Mouse (Mus musculus): ENCODE data around the gene Cxcl14. TPM values are rescaled to one million over a fixed set of nuclear protein-coding genes. Genes with fewer than 3 reads are reported as not detected.

The Cxcl14 gene
- 23.8 and 25.3 TPM in 2 replicates for polyA plus RNA-seq (2015; fragmentation: Nextera tagmentation; extraction: Ambion mirVana)

GRCm38 (mm10) chr13:56295943-56296658 is at the start of gene Cxcl14:
Cxcl14 (minus strand) TSS chr13:56296551.
- H3K4me3 ChIP-seq (replicated peaks) = peak within 1 kb of the TSS; percentile 56
- ATAC-seq (replicated peaks; ENCODE audit: low FRiP score) = peak; percentile 60
- H3K4me1 ChIP-seq = peaks cover 29% of the 10 kb centered on the region
- H3K9me3 ChIP-seq (replicated peaks) = no peaks in the 10 kb centered on the region
- H3K4me2 ChIP-seq = peak within 1 kb of the TSS; percentile 95
- no peak within 1 kb of the TSS for H3K27ac ChIP-seq
- under 1% methylated on average over 73 of the region's 76 CpGs for WGBS
- no peaks in the 10 kb centered on the region for H3K36me3 ChIP-seq
- H3K27me3 ChIP-seq = peaks cover 84% of the 10 kb centered on the region
- peak within 1 kb of the TSS; percentile 49 for H3K9ac ChIP-seq

GRCm38 (mm10) chr13:56344355-56344754 is 48.0 kb upstream of the Cxcl14 start:
- peak; percentile 54; the same call in 1 of the 2 replicates for ATAC-seq (replicated peaks; ENCODE audit: low FRiP score)
- Histone ChIP-seq H3K36me3 (no peaks in the 10 kb centered on the region), H3K4me3 (replicated peaks) (no peak overlapping the region), H3K4me1 (peaks cover 17% of the 10 kb centered on the region; the same call in 1 of the 2 replicates), H3K27me3 (no peaks in the 10 kb centered on the region), H3K4me2 (no peak overlapping the region), H3K27ac (no peak overlapping the region), H3K9me3 (replicated peaks) (no peaks in the 10 kb centered on the region), H3K9ac (no peak overlapping the region)
- 43% methylated on average over 12 of the region's 12 CpGs for WGBS

- no peak for ATAC-seq (replicated peaks; ENCODE audit: low FRiP score)
- no peaks in the 10 kb centered on the region for H3K36me3 ChIP-seq
- 77% methylated on average over 10 of the region's 10 CpGs for WGBS
Observed at GRCm38 (mm10) chr13:56342491-56342890, 46.1 kb upstream of the Cxcl14 start.

GRCm38 (mm10) chr13:56340513-56340912 is 44.2 kb upstream of the Cxcl14 start:
- no peaks in the 10 kb centered on the region for H3K27me3 ChIP-seq
- H3K27ac ChIP-seq = no peak overlapping the region
- peaks cover 9% of the 10 kb centered on the region; the same call in 1 of the 2 replicates for H3K4me1 ChIP-seq
- H3K4me3 ChIP-seq (replicated peaks) = no peak overlapping the region
- H3K9ac ChIP-seq = no peak overlapping the region
- ATAC-seq (replicated peaks; ENCODE audit: low FRiP score) = no peak
- no peaks in the 10 kb centered on the region for H3K9me3 ChIP-seq (replicated peaks)
- WGBS = 87% methylated on average over 13 of the region's 13 CpGs
- H3K36me3 ChIP-seq = no peaks in the 10 kb centered on the region
- no peak overlapping the region for H3K4me2 ChIP-seq

More at GRCm38 (mm10) chr13:56342491-56342890, 46.1 kb upstream of the Cxcl14 start:
- Histone ChIP-seq H3K27ac (no peak overlapping the region), H3K4me2 (no peak overlapping the region), H3K9ac (no peak overlapping the region), H3K4me3 (replicated peaks) (no peak overlapping the region), H3K27me3 (no peaks in the 10 kb centered on the region), H3K4me1 (peaks cover 17% of the 10 kb centered on the region; the same call in 1 of the 2 replicates), H3K9me3 (replicated peaks) (no peaks in the 10 kb centered on the region)

GRCm38 (mm10) chr13:56339816-56340215 is 43.5 kb upstream of the Cxcl14 start:
- 88% methylated on average over 8 of the region's 8 CpGs for WGBS
- no peak overlapping the region for H3K27ac ChIP-seq
- H3K4me2 ChIP-seq = no peak overlapping the region
- H3K4me3 ChIP-seq (replicated peaks) = no peak overlapping the region
- no peak for ATAC-seq (replicated peaks; ENCODE audit: low FRiP score)
- H3K9ac ChIP-seq = no peak overlapping the region
- H3K36me3 ChIP-seq = no peaks in the 10 kb centered on the region
- H3K9me3 ChIP-seq (replicated peaks) = no peaks in the 10 kb centered on the region
- no peaks in the 10 kb centered on the region for H3K27me3 ChIP-seq
- H3K4me1 ChIP-seq = peaks cover 13% of the 10 kb centered on the region; the same call in 1 of the 2 replicates

- H3K9ac ChIP-seq = no peak overlapping the region
- H3K9me3 ChIP-seq (replicated peaks) = no peaks in the 10 kb centered on the region
- no peaks in the 10 kb centered on the region for H3K27me3 ChIP-seq
- H3K36me3 ChIP-seq = no peaks in the 10 kb centered on the region
- 51% methylated on average over 8 of the region's 8 CpGs for WGBS
- H3K27ac ChIP-seq = no peak overlapping the region
- no peak for ATAC-seq (replicated peaks; ENCODE audit: low FRiP score)
- H3K4me2 ChIP-seq = no peak overlapping the region
- no peak overlapping the region for H3K4me3 ChIP-seq (replicated peaks)
- H3K4me1 ChIP-seq = peaks cover 6% of the 10 kb centered on the region; the same call in 1 of the 2 replicates
Observed at GRCm38 (mm10) chr13:56336982-56337381, 40.6 kb upstream of the Cxcl14 start.

GRCm38 (mm10) chr13:56334802-56335690 is 38.7 kb upstream of the Cxcl14 start:
- no peak for ATAC-seq (replicated peaks; ENCODE audit: low FRiP score)
- Histone ChIP-seq H3K36me3 (no peaks in the 10 kb centered on the region), H3K4me2 (no peak overlapping the region), H3K4me3 (replicated peaks) (no peak overlapping the region), H3K4me1 (peaks cover 7% of the 10 kb centered on the region; the same call in 1 of the 2 replicates), H3K9ac (no peak overlapping the region), H3K9me3 (replicated peaks) (no peaks in the 10 kb centered on the region), H3K27ac (no peak overlapping the region), H3K27me3 (no peaks in the 10 kb centered on the region)
- WGBS = 63% methylated on average over 10 of the region's 10 CpGs

GRCm38 (mm10) chr13:56334236-56334635 is 37.9 kb upstream of the Cxcl14 start:
- Histone ChIP-seq H3K4me2 (no peak overlapping the region), H3K4me3 (replicated peaks) (no peak overlapping the region), H3K4me1 (peaks cover 9% of the 10 kb centered on the region; the same call in 1 of the 2 replicates), H3K27ac (no peak overlapping the region), H3K9me3 (replicated peaks) (no peaks in the 10 kb centered on the region), H3K9ac (no peak overlapping the region), H3K36me3 (no peaks in the 10 kb centered on the region), H3K27me3 (no peaks in the 10 kb centered on the region)
- ATAC-seq (replicated peaks; ENCODE audit: low FRiP score) = no peak
- 79% methylated on average over 8 of the region's 8 CpGs for WGBS

GRCm38 (mm10) chr13:56332356-56332755 is 36.0 kb upstream of the Cxcl14 start:
- Histone ChIP-seq H3K27ac (no peak overlapping the region), H3K36me3 (no peaks in the 10 kb centered on the region), H3K4me1 (peaks cover 9% of the 10 kb centered on the region; the same call in 1 of the 2 replicates), H3K9ac (no peak overlapping the region), H3K4me2 (no peak overlapping the region), H3K9me3 (replicated peaks) (no peaks in the 10 kb centered on the region), H3K4me3 (replicated peaks) (no peak overlapping the region), H3K27me3 (no peaks in the 10 kb centered on the region)
- no peak for ATAC-seq (replicated peaks; ENCODE audit: low FRiP score)
- WGBS = 78% methylated on average over 6 of the region's 6 CpGs

GRCm38 (mm10) chr13:56330603-56331455 is 34.5 kb upstream of the Cxcl14 start:
- 67% methylated on average over 10 of the region's 10 CpGs for WGBS
- H3K4me3 ChIP-seq (replicated peaks) = no peak overlapping the region
- no peak overlapping the region for H3K9ac ChIP-seq
- H3K4me2 ChIP-seq = no peak overlapping the region
- H3K27ac ChIP-seq = no peak overlapping the region
- no peak for ATAC-seq (replicated peaks; ENCODE audit: low FRiP score)
- H3K36me3 ChIP-seq = no peaks in the 10 kb centered on the region
- no peaks in the 10 kb centered on the region for H3K27me3 ChIP-seq
- no peaks in the 10 kb centered on the region for H3K9me3 ChIP-seq (replicated peaks)
- peaks cover 9% of the 10 kb centered on the region; the same call in 1 of the 2 replicates for H3K4me1 ChIP-seq

- Histone ChIP-seq H3K36me3 (no peaks in the 10 kb centered on the region), H3K9me3 (replicated peaks) (no peaks in the 10 kb centered on the region), H3K9ac (no peak overlapping the region), H3K4me2 (no peak overlapping the region), H3K4me1 (0 out of 2 replicates have a peak, but pooled peaks cover 4% of the 10 kb centered on the region), H3K27me3 (no peaks in the 10 kb centered on the region), H3K27ac (no peak overlapping the region), H3K4me3 (replicated peaks) (no peak overlapping the region)
- ATAC-seq (replicated peaks; ENCODE audit: low FRiP score) = no peak
- WGBS = 65% methylated on average over 6 of the region's 6 CpGs
Observed at GRCm38 (mm10) chr13:56329769-56330168, 33.4 kb upstream of the Cxcl14 start.

All from kidney, embryonic 15.5 days (tissue).